11 mouse cellular contexts compared by ENCODE assay signal in the genomic region with DNA sequence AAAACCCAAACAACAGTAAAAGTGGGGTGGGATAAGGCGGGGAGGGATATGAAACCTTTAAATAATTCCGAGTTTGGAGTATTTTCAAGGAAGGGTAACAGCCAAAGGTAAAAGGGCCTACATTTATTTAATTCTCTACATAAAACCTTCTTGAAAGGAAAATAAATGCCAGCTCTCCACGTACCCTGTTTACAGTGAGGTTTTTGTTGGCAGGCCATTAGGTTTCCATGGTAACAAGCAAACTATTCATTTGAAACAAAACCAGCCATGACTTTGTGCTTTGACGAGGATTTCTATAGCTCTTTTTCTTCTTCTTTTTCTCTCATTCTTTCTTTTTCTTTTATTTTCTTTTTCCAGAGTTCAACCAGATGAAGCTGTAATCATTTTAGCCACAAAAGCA.
DNase-seq lines count a peak whose midpoint lies in the region; ATAC-seq lines count a peak whose summit lies in the region.
"Had no signal": no experiment of that assay in that cellular context is flagged by ENCODE, and none has a peak within 500 bp of the region (broad histone marks: within the 10 kb centered on the region; RNA-seq: fewer than 3 reads in every experiment).

No protein-coding gene starts in this region.

- no peak overlapping the region for H3K4me3 ChIP-seq in embryonic facial prominence, embryonic 11.5 days (ENCODE audit: low read depth, low read length)
- H3K4me3 ChIP-seq in embryonic facial prominence, embryonic 10.5 days: no peak overlapping the region
- H3K4me3 ChIP-seq: heart, embryonic 13.5 days had no signal

- H3K4me2 ChIP-seq in embryonic facial prominence, embryonic 11.5 days (ENCODE audit: low read depth, low read length): no peak overlapping the region
- H3K4me2 ChIP-seq: heart, embryonic 13.5 days had no signal

- H3K9ac ChIP-seq in embryonic facial prominence, embryonic 11.5 days (replicated peaks; ENCODE audit: low read length): no peak overlapping the region
- H3K9ac ChIP-seq: heart, embryonic 13.5 days; liver, embryonic 14.5 days had no signal

- 57% methylated on average over 4 of the region's 4 CpGs for WGBS in embryonic facial prominence, embryonic 11.5 days
- WGBS in embryonic facial prominence, embryonic 10.5 days: 57% methylated on average over 4 of the region's 4 CpGs

- no peaks in the 10 kb centered on the region for H3K36me3 ChIP-seq in embryonic facial prominence, embryonic 11.5 days (replicated peaks; ENCODE audit: control insufficient read depth, insufficient read depth, low read depth, low read length)
- H3K36me3 ChIP-seq in embryonic facial prominence, embryonic 10.5 days (replicated peaks): no peaks in the 10 kb centered on the region
- H3K36me3 ChIP-seq: heart, embryonic 13.5 days had no signal

- H3K27ac ChIP-seq in embryonic facial prominence, embryonic 11.5 days (replicated peaks; ENCODE audit: low read depth, low read length): no peak overlapping the region
- H3K27ac ChIP-seq in embryonic facial prominence, embryonic 10.5 days (replicated peaks): no peak overlapping the region
- H3K27ac ChIP-seq: heart, embryonic 13.5 days; liver, embryonic 14.5 days had no signal

- no peak for ATAC-seq in embryonic facial prominence, embryonic 11.5 days (replicated peaks; ENCODE audit: insufficient number of reproducible peaks, low FRiP score, low TSS enrichment, low read depth)
- ATAC-seq in cerebellum, adult (ENCODE audit: insufficient number of reproducible peaks, low FRiP score, low TSS enrichment): no peak

- DNase-seq in embryonic facial prominence, embryonic 11.5 days (ENCODE audit: low spot score): peak; percentile 40
- no peak for DNase-seq in embryonic facial prominence, embryonic 10.5 days (ENCODE audit: low spot score)
- peak; percentile 7 for DNase-seq in right cerebral cortex, postnatal 4 days
- no peak for DNase-seq in right cerebral cortex, postnatal 14 days
- peak; percentile 36 for DNase-seq in layer of hippocampus, adult 9-10 months (ENCODE audit: low spot score)
- DNase-seq in c-Kit-positive CD71-positive TER-119-positive erythroid progenitor cells, embryonic 14.5 days (ENCODE audit: low spot score): no peak
- no peak for DNase-seq in heart, postnatal 14 days
- DNase-seq: cerebellum, adult 11 months had no signal

- no peaks in the 10 kb centered on the region for H3K27me3 ChIP-seq in embryonic facial prominence, embryonic 11.5 days (ENCODE audit: control insufficient read depth, insufficient read depth, low read length)
- H3K27me3 ChIP-seq in embryonic facial prominence, embryonic 10.5 days (replicated peaks; ENCODE audit: low read depth, poor library complexity, severe bottlenecking): no peaks in the 10 kb centered on the region
- H3K27me3 ChIP-seq: heart, embryonic 13.5 days had no signal

- intact Hi-C loops in heart, postnatal 14 days (cut with DNase I): no loop called here

- no peaks in the 10 kb centered on the region for H3K4me1 ChIP-seq in embryonic facial prominence, embryonic 11.5 days (ENCODE audit: control insufficient read depth, insufficient read depth, low read length)
- no peaks in the 10 kb centered on the region for H3K4me1 ChIP-seq in embryonic facial prominence, embryonic 10.5 days
- H3K4me1 ChIP-seq: heart, embryonic 13.5 days had no signal

- no peaks in the 10 kb centered on the region for H3K9me3 ChIP-seq in embryonic facial prominence, embryonic 11.5 days (replicated peaks; ENCODE audit: control insufficient read depth, low read length)
- H3K9me3 ChIP-seq in embryonic facial prominence, embryonic 10.5 days: no peaks in the 10 kb centered on the region
- H3K9me3 ChIP-seq: heart, embryonic 13.5 days had no signal

Comparison
In these comparisons a context has a peak if more than half of its experiments do, and no peak if none do; other contexts are left out.
1. DNase-seq: peak in embryonic facial prominence, embryonic 11.5 days (single experiment), right cerebral cortex, postnatal 4 days (single experiment) and layer of hippocampus, adult 9-10 months (single experiment); none in embryonic facial prominence, embryonic 10.5 days (single experiment), right cerebral cortex, postnatal 14 days (single experiment), c-Kit-positive CD71-positive TER-119-positive erythroid progenitor cells, embryonic 14.5 days (single experiment) and heart, postnatal 14 days (0 of 2).